Mouse (Mus musculus) intestine, postnatal 0 days (tissue): ENCODE data around the gene Vps13d. TPM values are rescaled to one million over a fixed set of nuclear protein-coding genes. Genes with fewer than 3 reads are reported as not detected.

Source experiments
- ATAC-seq: fragments of 200-750 bp; cut with Nextera tagmentation; 2 replicates; pipeline ENCODE4 v1.8.0; 2017; ENCODE audit warnings: mild to moderate bottlenecking, moderate TSS enrichment, moderate library complexity
- H3K27ac ChIP-seq: fragments of 300-500 bp; sonication (generic); 2 replicates; pipeline ENCODE4 v1.5.1; 2014; ENCODE audit warnings: mild to moderate bottlenecking, low read depth, low read length, moderate library complexity
- H3K27me3 ChIP-seq: fragments of 300-500 bp; sonication (generic); replicated peaks from 2 replicates; pipeline ENCODE4 v1.6.1; 2014; ENCODE audit warnings: low read length, mixed read lengths; ENCODE audit not compliant: control insufficient read depth, insufficient read depth
- H3K36me3 ChIP-seq: fragments of 300-500 bp; sonication (generic); 2 replicates; pipeline ENCODE4 v1.6.1; 2014; ENCODE audit warnings: mild to moderate bottlenecking, moderate library complexity; ENCODE audit not compliant: control insufficient read depth, insufficient read depth
- H3K4me1 ChIP-seq: fragments of 300-500 bp; sonication (generic); replicated peaks from 2 replicates; pipeline ENCODE4 v1.6.1; 2014; ENCODE audit warnings: antibody characterized with exemption, low read length, mixed read lengths; ENCODE audit not compliant: control insufficient read depth, insufficient read depth
- H3K4me2 ChIP-seq: fragments of 300-500 bp; sonication (generic); replicated peaks from 2 replicates; pipeline ENCODE4 v1.6.1; 2014; ENCODE audit warnings: low read depth, mild to moderate bottlenecking, moderate library complexity
- H3K4me3 ChIP-seq: fragments of 300-500 bp; sonication (generic); 2 replicates; pipeline ENCODE4 v1.5.1; 2014; ENCODE audit warnings: low read depth, low read length
- H3K9ac ChIP-seq: fragments of 300-500 bp; sonication (generic); 2 replicates; pipeline ENCODE4 v1.6.1; 2014; ENCODE audit warnings: mild to moderate bottlenecking, low read depth, low read length
- H3K9me3 ChIP-seq: fragments of 300-500 bp; sonication (generic); 2 replicates; pipeline ENCODE4 v1.6.1; 2016; ENCODE audit warnings: mixed run types; ENCODE audit not compliant: control insufficient read depth
- CTCF ChIP-seq: sonication (generic); IDR thresholded peaks from 2 replicates; pipeline ENCODE4 v1.5.1; 2016; ENCODE audit warnings: low read depth, mild to moderate bottlenecking, control low read depth, antibody characterized with exemption, moderate library complexity
- WGBS: fragments of 180-500 bp; shearing (Covaris S2); extraction: QIAGEN DNeasy Blood & Tissue Kit; methylation state at CpG from one replicate; pipeline ENCODE4 v1.1.7; 2014; 5-methylcytosine and 5-hydroxymethylcytosine counted together
- polyA plus RNA-seq: library from polyadenylated mRNA; unstranded; fragments of >200 nt; fragmentation: Nextera tagmentation; extraction: Ambion mirVana; gene quantifications from 2 replicates; pipeline ENCODE4 v1.2.1, GENCODE M21; 2015

The Vps13d gene
- 14.8 and 18.2 TPM in 2 replicates for polyA plus RNA-seq

DNA sequence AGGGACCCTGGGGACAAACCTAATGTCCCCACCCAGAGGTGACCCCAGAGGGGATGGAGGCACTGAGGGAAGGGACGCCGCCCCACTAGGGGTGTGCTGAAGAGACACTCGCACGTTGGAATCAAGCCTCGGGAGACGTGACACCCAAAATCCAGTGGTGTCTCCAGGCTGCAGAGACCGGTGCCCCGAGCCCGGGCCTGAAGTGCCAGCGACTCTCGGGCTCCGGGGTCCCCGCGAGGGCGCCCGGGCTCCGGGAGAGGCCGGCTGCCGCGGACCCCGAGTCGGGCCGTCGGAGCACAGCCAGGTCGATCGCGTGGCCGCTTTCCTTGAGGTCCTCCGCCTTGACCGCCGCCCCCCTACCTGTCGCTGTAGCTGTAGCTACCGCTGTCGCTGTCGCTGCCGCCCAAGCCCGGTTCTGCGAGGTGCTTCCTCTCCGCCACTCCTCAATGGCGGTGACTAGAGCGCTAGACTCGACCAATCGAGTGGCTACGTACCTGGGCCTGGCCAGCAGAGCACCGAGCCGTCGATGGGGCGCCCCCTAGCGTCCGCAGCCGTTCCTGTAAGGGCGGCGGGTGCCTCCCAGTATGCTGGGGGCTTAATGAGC, at the start of gene Vps13d:
Gene Vps13d (minus strand): TSS at position 447 of the 604 bp plus-strand sequence.
- peak; percentile 99 for TF ChIP-seq CTCF
- Histone ChIP-seq H3K4me3 (peak within 1 kb of the TSS; percentile 100), H3K4me2 (peak within 1 kb of the TSS; percentile 77), H3K27ac (peak within 1 kb of the TSS; percentile 95), H3K36me3 (peaks cover 6% of the 10 kb centered on the region), H3K4me1 (peaks cover 12% of the 10 kb centered on the region; the same call in 1 of the 2 replicates), H3K9ac (peak within 1 kb of the TSS; percentile 90), H3K27me3 (no peaks in the 10 kb centered on the region), H3K9me3 (no peaks in the 10 kb centered on the region)
- under 1% methylated on average over 50 of the region's 53 CpGs for WGBS
- peak; percentile 82 for ATAC-seq

DNA sequence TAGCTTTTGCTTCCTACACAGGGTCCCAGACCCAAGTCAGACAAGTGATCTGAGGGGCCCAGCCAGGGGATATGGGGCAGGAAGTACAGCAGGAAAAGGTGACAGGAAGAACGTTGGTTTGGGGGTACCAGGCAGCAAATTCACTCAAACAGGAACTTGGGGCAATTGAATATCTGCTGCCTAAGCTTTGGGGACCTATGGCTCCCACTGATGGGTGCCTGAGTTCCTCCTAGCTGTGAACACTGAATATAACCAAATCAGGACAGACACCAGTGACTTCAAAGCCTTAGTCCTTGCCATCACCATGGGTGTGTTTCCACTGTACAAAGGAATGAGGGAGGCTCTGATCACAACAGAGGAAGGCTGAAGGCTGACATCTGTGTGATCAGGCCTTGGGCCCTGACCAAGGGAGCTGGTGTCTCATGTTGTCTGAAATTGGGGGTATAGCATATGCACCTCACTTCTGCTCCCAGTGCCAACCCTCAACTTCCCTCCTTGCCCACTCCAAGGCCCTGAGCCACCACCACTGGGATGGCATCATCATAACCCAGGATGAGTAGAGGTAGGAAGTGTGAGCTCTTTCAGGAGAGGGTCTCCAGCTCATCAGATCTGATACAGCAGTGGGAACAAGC, 48.0 kb upstream of the Vps13d start:
- ATAC-seq = no peak
- Histone ChIP-seq H3K4me1 (no peaks in the 10 kb centered on the region), H3K9ac (no peak overlapping the region), H3K36me3 (no peaks in the 10 kb centered on the region), H3K27ac (no peak overlapping the region), H3K9me3 (no peaks in the 10 kb centered on the region), H3K27me3 (no peaks in the 10 kb centered on the region), H3K4me3 (no peak overlapping the region), H3K4me2 (no peak overlapping the region)
- 47% methylated on average over 1 of the region's 1 CpGs for WGBS
- no peak for TF ChIP-seq CTCF

DNA sequence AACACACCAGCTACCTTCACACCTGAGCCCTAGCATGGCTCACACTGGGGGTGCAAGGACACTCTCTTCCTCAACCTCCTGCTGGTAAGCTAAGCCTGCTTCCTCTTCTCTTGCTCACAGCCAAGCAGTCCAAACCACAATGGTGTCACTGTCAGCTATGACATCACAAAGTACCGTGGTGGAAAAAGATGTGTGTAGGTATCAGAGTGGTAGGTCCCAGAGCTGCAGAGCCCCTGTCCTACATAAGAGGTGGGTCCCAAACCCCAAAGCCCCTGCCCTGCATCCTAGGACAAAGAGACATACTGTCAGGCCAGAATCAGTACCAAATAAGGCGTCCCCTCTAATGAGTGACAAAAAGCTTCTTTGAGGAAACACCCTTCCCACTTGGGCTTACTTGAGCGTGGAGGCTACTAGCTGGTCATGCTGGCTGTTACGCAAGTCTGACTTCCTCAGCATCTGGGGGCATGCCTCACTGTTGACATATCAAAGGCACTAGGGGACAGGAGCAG, 46.0 kb upstream of the Vps13d start:
- no peak for TF ChIP-seq CTCF
- H3K27ac ChIP-seq = no peak overlapping the region
- WGBS = 77% methylated on average over 4 of the region's 4 CpGs

DNA sequence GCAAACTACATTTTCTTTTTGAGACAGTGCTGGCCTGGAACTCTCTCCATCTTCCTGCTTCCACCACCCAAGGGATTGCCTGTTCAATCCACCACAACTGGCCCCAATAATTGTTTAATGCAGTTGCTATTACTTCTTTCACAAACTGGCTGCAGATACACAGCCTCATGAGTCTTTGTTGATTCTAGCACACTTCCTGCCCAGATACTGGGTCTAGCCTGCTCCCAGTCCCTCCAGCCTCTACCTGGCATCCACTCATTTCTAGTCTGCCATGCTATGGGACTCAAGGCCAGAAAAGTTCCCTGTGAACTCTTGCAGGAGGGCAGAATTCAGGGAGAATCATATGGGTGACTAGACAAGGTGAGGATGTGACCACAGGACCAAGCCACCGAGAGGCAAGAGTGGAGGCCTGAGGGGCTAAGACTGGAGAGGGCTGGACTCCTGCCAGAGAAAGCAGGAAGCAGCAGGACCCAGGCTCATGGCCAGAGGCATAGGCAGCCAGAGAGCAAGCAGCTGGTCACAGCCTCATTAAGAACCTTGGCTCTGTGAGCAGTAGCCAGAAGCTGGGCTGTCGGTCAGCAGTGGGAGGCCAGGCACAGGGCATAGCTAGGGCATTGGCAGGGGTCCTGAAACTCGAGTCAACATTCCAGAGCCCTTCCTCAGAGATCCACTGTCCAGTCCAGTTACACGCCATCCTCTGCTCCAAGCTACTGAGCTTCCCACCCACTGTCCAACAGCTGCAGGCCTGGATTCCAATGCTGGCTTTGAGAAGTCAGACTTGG, 44.4 kb upstream of the Vps13d start:
- Histone ChIP-seq H3K4me2 (no peak overlapping the region), H3K36me3 (no peaks in the 10 kb centered on the region), H3K9me3 (no peaks in the 10 kb centered on the region), H3K9ac (no peak overlapping the region), H3K27me3 (no peaks in the 10 kb centered on the region), H3K4me1 (no peaks in the 10 kb centered on the region), H3K4me3 (no peak overlapping the region), H3K27ac (peak overlapping the region; percentile 46)
- no peak for TF ChIP-seq CTCF
- 50% methylated on average over 4 of the region's 4 CpGs for WGBS
- peak; percentile 33; the same call in 1 of the 2 replicates for ATAC-seq

More for the DNA sequence above, 46.0 kb upstream of the Vps13d start:
- Histone ChIP-seq H3K4me2 (no peak overlapping the region), H3K36me3 (no peaks in the 10 kb centered on the region), H3K9me3 (no peaks in the 10 kb centered on the region), H3K4me1 (no peaks in the 10 kb centered on the region), H3K9ac (no peak overlapping the region), H3K27me3 (no peaks in the 10 kb centered on the region), H3K4me3 (no peak overlapping the region)
- ATAC-seq = no peak

DNA sequence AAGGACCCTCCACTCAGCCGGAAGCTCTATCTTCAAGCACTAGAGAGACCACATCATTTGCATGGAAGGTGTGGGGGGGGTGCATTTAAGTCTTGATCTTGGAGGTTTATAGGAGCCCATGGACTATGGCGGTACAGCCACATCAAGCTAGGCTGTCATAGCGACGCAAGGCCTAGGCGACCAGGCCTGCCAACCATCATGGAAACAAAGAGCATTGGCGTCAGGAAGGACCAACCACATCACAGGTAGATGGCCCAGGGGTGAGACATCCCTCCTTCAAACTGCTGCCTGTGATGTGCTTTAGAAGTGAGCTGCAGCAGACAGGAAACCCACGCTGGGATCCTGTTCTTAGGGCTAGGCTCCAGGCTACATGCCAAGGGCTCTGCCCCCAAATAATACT, 41.2 kb upstream of the Vps13d start:
- Histone ChIP-seq H3K9me3 (no peaks in the 10 kb centered on the region), H3K27ac (no peak overlapping the region), H3K4me3 (no peak overlapping the region), H3K36me3 (no peaks in the 10 kb centered on the region), H3K4me2 (no peak overlapping the region), H3K27me3 (no peaks in the 10 kb centered on the region), H3K4me1 (no peaks in the 10 kb centered on the region), H3K9ac (no peak overlapping the region)
- no peak for TF ChIP-seq CTCF
- ATAC-seq = no peak
- 88% methylated on average over 7 of the region's 7 CpGs for WGBS
